Mouse (Mus musculus) spleen, embryonic (tissue): ENCODE measurements around the gene Acat3.
"Not testable (repeated sequence)": the region's sequence is repeated elsewhere in the genome, so short reads cannot be mapped to it uniquely, and the experiment has no call there.

ENCODE experiments used
- CTCF ChIA-PET: fragments of 350-600 bp; sonication (Branson Sonifier 250); formaldehyde crosslinking; loops from one replicate; lab custom pipeline; 2022; lab: Charles Lee

Gene Acat3

DNA sequence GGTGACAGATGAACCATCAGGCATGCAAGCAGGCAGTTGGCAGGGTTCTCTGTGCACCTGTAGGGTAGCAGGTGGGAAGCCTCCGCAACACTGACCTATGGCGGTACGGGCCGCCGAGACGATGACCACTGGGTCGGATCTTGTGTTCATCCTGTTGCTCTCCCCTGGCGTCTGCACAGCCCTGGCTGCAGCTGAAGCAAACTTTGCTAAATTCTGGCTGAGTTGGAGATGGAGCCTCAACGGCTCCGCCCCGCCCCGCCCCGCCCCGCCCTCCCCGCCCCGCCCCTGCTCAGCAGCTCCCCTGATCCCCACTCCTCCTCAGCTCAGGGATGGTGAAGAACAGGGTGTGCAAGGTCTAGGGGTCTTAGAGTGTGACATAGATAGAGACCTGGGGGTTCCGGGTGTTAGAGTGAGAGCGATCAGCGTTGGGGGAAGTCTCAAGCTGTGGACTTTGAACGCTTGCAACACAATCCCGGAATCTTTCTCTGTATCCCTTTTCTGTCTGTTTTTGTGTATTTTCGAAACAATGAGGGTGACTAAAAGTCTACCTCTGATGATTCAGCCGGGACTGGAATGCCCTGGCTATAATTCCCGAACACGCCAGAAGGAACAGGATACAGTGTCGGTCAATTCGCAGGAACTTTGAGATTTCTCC is at the start of gene Acat3:
Gene Acat3, minus strand, starts transcription at position 450 of the 655 bp plus-strand sequence.
- CTCF ChIA-PET = no interaction called here

DNA sequence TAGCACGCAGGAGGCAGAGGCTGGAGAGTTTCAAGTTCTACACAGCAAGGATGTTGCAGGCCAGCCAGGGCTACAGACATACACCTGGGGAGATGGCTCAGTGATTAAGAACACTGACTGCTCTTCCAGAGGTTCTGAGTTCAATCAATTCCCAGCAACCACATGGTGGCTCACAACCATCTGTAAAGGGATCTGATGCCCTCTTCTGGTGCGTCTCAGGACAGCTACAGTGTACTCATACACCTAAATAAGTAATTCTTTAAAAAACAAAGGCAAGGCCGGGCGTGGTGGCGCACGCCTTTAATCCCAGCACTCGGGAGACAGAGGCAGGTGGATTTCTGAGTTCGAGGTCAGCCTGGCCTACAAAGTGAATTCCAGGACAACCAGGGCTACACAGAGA is 47.7 kb upstream of the Acat3 start:
- CTCF ChIA-PET = interaction anchor here (0.6 kb wide), 1 partner anchor 67 kb away, joined by 3 read pairs; no protein-coding TSS in a partner anchor

DNA sequence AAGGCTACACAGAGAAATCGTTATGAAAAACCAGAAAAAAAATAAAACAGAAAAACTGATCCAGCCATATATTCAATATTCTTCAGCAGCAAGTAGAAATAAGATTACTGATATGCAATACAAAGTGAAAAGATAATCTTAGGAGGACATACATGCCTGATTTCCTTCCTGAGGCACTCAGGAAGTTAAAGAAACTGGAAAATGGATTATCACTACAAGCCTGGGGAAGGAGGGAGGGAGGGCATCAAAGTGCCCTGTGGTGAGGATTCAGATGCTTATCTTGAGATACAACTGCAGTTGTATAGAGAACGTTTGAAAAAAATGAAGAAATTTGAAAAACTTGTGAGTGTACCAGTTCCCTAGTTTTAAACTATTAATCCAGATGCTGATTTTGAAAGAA is 43.6 kb upstream of the Acat3 start:
- CTCF ChIA-PET = no interaction called here

DNA sequence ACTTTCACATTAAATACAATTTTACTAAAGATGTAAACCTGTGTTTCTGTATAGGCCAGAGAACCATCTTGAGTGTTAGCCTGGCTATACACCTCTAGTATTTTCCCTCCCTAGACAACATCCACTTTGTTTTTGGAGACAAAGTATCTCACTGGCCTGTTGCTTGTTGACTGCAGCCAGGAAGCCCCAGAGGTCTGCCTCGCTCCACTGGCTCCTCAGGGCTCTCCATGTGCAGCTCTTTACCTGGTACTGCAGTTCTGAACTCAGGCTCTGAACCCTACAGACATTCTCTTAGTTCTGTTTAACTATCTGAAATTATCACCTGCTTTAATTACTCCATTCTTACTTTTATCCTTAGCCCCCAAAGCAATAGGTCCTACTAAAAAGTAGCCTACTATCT is 38.1 kb upstream of the Acat3 start:
- CTCF ChIA-PET = no interaction called here

DNA sequence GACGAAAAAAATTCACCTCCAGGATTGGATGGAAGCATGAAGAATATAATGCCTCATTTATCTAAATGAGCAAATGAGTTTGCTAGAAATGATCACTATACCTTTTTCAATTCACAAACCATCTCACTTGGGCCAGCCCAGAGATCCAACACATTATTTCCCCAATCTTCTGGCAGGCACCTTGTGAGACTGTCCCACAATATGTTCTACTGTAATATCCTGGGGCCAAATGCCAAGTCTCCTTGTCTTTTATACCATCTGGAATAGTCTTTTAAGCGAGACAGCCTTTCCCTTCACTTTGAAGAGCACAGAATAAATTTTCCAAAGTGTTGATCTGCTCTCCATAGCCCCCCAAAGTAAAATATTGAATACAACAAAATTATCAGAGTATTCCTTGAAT is 33.5 kb upstream of the Acat3 start:
- CTCF ChIA-PET = no interaction called here

DNA sequence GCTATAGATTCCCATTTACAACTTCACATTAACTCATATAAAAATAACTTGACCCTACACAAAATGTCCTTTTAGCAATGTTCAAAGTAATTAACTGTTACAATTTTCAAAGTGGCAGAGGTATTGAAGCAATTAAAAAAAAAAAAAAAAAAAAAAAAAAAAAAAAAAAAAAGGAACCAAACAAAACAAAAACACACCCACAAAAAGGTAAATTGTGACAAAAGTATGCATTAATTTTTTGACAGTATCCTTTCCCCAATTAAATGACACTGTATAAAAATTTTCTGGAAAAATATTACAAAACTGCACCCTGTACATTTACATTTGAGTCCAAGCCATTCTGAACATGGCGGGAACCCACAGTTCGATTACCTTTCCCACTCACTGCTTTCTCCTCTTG is 26.8 kb upstream of the Acat3 start:
- CTCF ChIA-PET = no interaction called here

DNA sequence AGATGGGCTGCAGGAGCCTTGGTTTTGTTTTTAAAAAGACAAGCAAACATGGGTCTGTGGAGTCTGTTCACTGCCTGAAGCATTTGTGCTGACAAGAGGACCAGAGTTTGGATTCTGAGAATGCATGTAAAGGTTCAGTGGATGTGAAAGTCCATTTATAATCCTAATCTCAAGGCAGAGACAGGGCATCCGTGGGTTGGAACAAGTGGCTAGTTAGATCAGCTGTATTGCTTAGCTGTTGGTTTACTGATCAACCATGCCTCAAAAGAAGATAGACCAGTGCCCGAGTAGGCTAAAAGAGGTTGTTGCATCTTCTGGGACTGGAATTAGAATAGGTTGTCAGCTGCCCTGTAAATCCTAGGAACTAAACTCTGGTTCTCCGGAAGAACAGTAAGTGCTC is 23.1 kb upstream of the Acat3 start:
- CTCF ChIA-PET = interaction anchor here (0.5 kb wide), 1 partner anchor 57 kb away, joined by 3 read pairs; no protein-coding TSS in a partner anchor

DNA sequence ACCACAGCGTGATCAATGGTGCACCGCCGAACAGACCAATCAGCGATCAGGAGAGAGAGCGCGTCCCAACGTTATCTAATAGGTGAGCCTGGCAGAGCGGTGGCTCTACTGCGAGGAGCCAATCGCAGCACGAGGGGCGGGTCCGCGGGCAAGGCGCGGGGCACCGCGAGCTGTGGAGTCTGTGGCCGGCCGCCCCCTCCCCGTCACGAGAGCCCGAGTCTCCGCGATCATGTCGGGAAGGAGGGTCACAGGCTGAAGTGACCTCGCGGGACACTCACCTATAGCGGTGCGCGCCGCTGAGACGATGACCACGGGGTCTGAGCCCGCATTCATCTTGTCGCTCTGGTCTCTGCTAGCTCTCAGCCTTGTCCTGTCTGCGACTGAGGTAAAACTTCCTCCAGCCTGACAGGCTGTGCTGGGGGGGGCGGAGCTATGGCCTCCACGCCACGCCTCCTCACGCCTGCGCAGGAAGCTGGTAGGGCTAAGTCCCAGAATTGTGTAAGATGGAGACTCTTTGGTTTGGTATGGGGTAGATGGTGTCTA is 20.0 kb upstream of the Acat3 start, which contains the start of gene Acat2:
Gene Acat2, minus strand, starts transcription at position 417 of the 543 bp plus-strand sequence.
- CTCF ChIA-PET = interaction anchor here (0.6 kb wide), 1 partner anchor 25 kb away, joined by 10 read pairs; no protein-coding TSS in a partner anchor

DNA sequence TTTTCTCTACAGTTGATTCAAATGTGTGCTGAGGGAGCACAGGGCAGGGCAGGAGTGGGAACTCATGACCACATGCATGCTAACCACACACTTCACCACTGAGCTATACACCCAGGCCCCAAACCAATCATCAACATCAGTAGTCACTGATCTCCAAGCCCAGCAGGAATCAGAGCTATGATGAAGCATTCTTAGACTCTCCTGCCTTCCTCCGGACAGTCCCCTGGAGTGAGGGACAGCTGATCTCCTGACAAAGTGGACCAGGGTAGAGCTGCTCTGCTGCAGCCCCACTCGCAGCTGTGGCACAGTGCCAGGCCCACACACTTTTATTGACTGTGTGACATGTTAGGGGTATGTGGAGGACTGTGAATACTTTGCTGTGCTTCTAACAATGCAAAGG is 19.0 kb upstream of the Acat3 start:
- CTCF ChIA-PET = not testable (repeated sequence)

DNA sequence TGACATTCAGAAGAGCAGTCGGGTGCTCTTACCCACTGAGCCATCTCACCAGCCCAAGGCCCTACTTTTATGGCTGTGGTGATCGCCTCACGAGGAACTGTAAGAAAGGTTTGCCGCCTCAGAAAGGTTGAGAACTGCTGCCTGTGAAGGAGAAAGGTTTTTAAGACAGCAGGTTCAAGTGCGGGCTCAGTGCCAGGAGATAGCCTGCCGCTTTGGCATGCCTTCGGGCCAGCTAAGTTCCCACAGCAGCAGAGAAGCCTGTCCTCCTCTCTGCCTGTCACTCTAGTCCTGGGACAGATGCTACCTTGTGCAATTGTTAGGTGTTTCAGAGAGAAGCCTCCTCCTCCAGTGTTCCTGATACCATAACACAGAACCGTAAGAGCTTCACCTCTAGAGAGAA is 16.3 kb upstream of the Acat3 start:
- CTCF ChIA-PET = no interaction called here

DNA sequence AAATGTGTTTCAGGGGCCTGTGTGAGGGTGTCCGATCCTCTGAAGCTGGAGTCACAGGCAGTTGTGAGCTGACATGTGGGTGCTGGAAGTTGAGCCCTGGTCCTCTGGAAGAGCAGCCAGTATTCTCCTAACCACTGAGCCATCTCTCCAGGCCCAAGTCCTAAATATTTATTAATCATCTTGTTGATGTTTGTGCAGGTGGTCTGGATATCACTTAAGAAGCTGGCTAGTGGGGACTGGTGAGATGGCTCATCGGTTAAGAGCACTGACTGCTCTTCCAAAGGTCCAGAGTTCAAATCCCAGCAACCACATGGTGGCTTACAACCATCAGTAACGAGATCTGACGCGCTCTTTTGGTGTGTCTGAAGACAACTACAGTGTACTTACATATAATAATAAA is 9.3 kb upstream of the Acat3 start:
- CTCF ChIA-PET = no interaction called here

DNA sequence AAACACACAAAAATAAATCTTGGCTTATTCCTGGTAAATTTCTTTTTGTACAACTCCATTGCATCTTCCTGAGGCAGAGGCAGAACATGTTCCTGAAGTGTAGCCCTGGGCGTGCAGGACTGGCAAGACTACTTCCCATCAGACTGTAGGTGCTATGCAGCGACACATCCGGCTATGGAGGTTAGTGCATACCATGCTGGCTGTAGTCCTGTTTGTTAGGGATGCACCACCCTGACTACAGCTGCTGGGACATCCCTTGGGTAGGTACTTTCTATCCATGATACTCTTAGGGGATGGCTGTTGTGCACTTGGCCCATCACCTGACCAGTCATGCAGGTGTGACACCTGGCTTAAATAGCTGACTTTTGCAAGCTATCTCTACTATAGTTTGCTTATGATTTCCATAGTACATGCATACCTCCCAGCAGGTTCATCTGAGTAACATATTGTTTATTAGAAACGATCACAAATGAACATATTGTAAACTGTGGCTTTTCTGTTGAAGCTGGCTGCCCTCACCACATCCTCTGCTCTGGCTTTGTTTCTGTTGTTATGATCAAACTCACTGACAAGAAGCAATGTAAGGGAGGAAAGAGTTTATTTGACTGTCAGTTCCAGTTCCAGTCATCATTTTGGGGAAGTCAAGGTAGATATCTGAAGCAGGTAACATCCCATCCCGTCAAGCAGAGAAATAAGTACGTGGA is 2.2 kb upstream of the Acat3 start:
- CTCF ChIA-PET = no interaction called here

DNA sequence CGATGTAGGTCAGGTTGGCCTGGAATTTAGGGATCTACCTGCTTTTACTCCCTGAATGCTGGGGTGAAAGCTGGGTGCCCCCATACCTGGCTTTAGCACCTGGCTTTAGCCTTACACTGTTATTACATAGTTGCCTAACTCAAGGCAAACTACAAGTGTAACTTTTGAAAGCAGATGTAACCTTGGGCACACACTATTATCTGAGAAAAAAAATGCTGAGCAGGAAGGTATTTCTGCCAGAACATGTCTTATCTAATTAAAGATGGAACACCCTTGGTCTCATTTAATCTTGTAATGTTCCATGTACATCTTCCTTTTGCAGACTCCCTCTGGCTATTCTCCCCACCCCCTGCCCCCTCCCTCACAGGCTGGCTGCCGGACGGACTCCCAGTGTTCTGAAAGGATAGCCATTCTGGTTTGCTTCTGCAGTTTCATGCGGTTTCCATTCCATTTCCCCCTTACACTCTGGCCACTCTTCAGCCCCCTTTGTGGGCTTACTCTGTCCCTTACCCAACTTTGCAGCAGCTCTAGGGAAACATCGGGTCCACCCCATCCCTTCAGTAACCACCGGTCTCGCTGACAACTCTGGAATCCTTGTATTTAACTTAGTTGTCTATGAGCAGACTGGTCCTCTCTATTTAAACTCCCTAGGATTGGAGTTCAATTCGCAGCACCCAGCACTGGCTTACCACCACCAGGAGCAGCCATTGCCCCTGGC is 1.3 kb upstream of the Acat3 start:
- CTCF ChIA-PET = no interaction called here

DNA sequence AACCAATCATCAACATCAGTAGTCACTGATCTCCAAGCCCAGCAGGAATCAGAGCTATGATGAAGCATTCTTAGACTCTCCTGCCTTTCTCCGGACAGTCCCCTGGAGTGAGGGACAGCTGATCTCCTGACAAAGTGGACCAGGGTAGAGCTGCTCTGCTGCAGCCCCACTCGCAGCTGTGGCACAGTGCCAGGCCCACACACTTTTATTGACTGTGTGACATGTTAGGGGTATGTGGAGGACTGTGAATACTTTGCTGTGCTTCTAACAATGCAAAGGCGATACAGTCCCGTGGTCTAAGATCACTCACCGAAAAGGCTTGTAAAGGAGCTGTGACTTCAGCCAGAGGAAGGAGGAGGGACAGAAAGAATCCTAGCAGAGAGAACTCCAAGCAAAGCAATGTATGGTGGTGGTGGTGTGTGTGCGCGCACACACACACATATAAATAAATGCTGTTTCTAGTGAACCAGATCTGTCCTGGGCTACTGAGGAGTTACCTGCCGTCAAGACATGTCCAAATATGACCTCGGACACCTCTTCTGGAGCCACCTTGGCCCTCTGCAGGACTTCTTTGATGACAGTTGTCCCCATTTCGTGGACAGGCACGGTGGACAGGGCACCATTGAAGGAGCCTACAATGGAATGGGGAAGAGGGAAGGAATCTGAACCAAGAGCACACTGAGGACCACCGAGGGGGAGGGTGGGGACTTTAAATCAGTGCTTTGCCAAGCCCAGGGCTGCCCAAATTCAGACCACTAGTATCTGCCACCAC is 837 bp downstream of the Acat3 start:
- CTCF ChIA-PET = not testable (repeated sequence)

DNA sequence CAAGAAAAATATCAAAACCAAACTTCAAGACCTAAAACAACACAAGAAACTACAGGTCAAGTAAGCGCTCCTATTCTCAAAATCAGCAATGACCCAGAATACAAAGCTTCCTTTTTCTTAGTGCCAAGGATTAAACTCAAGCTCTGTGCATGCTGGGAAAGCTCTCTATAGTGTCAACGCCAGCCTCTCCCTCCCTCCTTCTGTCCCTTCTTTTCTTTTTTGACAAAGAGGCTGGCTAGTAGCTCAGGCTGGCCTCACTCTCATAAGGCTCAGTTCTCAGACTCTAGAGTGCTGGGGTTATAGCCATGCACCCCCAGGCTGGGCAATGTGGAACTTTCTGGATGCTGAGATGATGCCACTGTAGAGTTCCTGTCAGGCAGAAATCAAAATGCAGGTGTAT is 2.3 kb downstream of the Acat3 start:
- CTCF ChIA-PET = no interaction called here

DNA sequence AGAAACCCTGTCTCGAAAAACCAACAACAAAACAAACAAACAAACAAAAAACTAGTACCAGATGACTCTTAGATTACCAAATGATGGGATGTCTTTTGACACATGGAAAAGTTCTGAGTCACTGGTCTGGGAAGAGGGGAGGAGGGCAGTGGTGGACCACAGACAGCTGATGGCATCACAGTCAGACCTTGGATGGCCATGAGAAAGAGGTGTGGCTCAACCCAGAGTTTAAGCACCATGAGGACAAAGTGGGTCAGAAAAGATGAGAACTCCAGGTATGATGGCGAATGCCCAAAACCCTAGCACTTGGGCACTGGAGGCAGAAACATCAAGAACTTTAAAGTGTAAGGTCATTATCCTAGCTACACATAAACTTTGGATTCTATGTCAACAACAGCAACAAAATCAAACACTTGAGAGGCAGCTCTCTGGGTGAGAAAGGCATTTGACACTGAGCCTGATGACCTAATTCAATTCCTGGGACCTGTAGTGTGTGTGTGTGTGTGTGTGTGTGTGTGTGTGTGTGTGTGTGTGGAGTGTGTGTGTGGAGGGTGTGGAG is 2.9 kb downstream of the Acat3 start:
- CTCF ChIA-PET = no interaction called here

DNA sequence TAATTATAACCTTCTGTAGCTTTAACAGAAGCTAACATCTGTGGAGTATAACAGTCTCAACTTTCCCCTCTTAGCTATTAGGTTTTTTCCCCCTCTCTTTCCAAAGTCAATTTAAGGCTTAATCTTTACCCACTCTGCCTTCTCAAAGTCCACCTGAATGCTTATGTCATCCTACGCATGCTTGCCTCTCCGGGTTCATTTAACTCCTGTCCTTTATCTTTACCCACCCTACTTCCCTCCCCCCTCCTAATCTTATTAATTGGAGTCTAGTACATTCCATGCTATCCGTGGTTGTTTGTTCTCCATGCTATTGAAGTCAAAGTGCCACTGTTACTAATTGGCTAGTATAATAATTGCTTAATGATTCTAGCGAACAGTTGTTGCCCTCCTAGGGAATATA is 4.7 kb downstream of the Acat3 start:
- CTCF ChIA-PET = no interaction called here

DNA sequence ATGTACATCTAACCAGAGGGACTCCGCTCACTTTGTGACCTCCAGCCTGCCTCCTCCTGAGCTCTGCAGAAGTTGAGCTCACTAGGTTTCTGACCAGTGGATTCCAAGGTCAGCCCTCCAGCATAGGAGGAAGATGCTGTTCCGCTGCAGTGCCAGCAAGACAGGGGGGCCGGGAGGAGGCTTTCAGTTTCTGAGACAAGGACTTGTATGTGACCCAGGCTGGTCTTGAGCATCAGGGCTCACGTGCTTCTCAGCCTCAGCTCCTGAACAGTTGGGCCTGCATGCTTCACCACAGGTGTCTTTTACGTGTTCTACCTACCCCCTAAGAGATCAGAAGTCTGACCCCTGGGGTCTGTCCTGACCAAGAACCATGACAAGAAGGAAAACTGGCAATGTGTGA is 8.8 kb downstream of the Acat3 start:
- CTCF ChIA-PET = not testable (repeated sequence)

DNA sequence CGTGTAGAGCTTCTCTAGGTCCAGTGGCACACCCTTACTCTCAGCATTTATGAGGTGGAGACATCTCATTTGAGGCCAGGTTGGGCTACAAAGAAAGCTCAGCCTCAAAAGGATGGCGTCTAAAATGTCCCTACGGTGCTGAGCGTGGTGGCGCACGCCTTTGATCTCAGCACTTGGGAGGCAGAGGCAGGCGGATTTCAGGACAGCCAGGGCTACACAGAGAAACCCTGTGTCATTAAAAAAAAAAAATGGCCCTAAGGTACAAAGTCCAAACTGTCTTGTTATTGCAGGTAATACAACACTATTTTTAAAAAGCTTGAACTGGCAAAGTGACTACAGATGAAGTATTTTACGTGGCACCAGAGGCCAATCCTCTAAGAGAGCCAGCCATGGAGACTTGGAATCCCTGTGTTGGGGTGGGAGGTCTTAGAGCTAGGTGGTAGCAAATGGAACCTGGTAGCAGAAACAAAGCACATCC is 14.7 kb downstream of the Acat3 start:
- CTCF ChIA-PET = interaction anchor here (0.6 to 0.9 kb wide), 2 partner anchors 10 to 91 kb away, joined by 3 read pairs; partner anchors contain the start of genes Mrpl18 and Tcp1

DNA sequence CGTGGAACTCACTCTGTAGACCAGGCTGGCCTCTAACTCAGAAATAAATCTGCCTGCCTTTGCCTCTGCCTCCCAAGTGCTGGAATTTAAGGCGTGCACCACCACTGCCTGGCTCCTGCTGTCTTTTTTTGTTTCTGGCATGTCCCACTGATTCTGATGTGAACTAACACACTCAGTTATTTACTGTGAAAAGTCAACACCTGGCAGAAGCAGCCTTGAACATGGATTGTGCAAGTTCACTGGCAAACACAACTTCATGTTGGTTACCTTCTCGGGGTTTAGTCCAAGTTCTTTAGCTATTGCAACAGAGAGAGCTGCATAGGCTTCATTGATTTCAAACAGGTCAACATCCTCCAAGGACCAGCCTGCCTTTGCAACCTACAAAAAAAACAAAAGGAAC is 15.4 kb downstream of the Acat3 start:
- CTCF ChIA-PET = interaction anchor here (0.9 kb wide), 1 partner anchor 9 kb away, joined by 3 read pairs; the partner anchor contains the start of genes Mrpl18 and Tcp1

DNA sequence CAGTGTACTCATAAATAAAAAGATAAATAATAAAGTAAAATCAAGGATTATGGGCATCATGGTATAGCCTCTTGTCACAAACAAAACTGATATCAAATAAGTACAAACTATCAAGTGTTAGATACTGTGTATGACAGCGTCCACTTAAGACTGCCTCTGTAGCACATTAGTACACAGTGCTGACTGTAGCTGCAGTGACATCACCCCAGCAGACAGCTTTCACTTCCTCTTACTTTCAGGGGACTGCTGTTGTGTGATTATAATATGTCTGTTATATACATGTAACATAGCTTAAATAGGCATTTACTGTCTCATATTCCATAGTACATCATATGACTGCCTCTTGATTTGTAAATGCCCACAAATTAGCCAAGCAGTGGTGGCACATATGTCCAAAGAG is 19.3 kb downstream of the Acat3 start:
- CTCF ChIA-PET = interaction anchor here (0.7 kb wide), 1 partner anchor 67 kb away, joined by 3 read pairs; no protein-coding TSS in a partner anchor
